Mouse (Mus musculus): ENCODE results near the gene Csnk2a2. TPM values are rescaled to one million over a fixed set of nuclear protein-coding genes. Genes with fewer than 3 reads are reported as not detected.

The Csnk2a2 gene
- polyA plus RNA-seq, 1 experiment = 21.7 TPM

DNA sequence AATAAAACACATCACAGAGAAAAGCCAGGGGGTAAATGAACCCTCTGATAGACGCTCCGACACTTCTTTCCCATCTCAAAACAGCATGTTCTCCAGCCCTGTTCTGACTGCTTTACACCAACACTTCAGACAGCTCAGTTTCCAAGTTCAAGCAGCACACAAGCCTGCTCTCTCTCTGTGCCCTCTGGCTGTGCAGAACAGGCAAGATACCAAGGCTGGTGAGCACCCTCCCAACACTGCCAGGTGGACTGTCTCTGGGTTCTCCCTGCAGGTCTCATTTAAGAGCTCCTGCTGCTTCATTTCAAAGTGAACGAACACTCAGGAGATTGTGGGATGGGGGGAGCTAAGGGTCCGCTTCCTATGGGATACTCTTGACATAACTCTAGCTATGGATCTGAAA lies 56.7 kb downstream of the Csnk2a2 start:
- Histone ChIP-seq H3K4me1 (ENCODE audit: control insufficient read depth, insufficient read depth, low read length) (peaks cover 22% of the 10 kb centered on the region), H3K4me3 (replicated peaks; ENCODE audit: extremely low read depth, low read depth, low read length) (peak overlapping the region; percentile 24)
- WGBS = 44% methylated on average over 4 of the region's 4 CpGs
- no peak for DNase-seq
- TF ChIP-seq POLR2A (IDR thresholded peaks at IDR 0.05; ENCODE audit: borderline replicate concordance, extremely low read depth, low read depth, low read length) (no peak), CTCF (IDR thresholded peaks at IDR 0.05; ENCODE audit: insufficient read depth, low read length) (no peak)

- Histone ChIP-seq H3K4me1 (ENCODE audit: control insufficient read depth, insufficient read depth, low read length) (peaks cover 26% of the 10 kb centered on the region), H3K4me3 (replicated peaks; ENCODE audit: extremely low read depth, low read depth, low read length) (no peak overlapping the region)
- WGBS = 40% methylated on average over 3 of the region's 3 CpGs
- no peak for DNase-seq
- no peak for TF ChIP-seq CTCF (IDR thresholded peaks at IDR 0.05; ENCODE audit: insufficient read depth, low read length)
- TF ChIP-seq POLR2A (IDR thresholded peaks at IDR 0.05; ENCODE audit: borderline replicate concordance, extremely low read depth, low read depth, low read length) = no peak
Measured at GRCm38 (mm10) chr8:95432471-95432870, 57.4 kb downstream of the Csnk2a2 start.

- WGBS = 11% methylated on average over 3 of the region's 3 CpGs
- Histone ChIP-seq H3K4me1 (ENCODE audit: control insufficient read depth, insufficient read depth, low read length) (peaks cover 31% of the 10 kb centered on the region), H3K4me3 (replicated peaks; ENCODE audit: extremely low read depth, low read depth, low read length) (no peak overlapping the region)
- no peak for DNase-seq
- TF ChIP-seq POLR2A (IDR thresholded peaks at IDR 0.05; ENCODE audit: borderline replicate concordance, extremely low read depth, low read depth, low read length) (no peak), CTCF (IDR thresholded peaks at IDR 0.05; ENCODE audit: insufficient read depth, low read length) (peak; percentile 61)
Measured at GRCm38 (mm10) chr8:95429945-95430344, 59.9 kb downstream of the Csnk2a2 start.

DNA sequence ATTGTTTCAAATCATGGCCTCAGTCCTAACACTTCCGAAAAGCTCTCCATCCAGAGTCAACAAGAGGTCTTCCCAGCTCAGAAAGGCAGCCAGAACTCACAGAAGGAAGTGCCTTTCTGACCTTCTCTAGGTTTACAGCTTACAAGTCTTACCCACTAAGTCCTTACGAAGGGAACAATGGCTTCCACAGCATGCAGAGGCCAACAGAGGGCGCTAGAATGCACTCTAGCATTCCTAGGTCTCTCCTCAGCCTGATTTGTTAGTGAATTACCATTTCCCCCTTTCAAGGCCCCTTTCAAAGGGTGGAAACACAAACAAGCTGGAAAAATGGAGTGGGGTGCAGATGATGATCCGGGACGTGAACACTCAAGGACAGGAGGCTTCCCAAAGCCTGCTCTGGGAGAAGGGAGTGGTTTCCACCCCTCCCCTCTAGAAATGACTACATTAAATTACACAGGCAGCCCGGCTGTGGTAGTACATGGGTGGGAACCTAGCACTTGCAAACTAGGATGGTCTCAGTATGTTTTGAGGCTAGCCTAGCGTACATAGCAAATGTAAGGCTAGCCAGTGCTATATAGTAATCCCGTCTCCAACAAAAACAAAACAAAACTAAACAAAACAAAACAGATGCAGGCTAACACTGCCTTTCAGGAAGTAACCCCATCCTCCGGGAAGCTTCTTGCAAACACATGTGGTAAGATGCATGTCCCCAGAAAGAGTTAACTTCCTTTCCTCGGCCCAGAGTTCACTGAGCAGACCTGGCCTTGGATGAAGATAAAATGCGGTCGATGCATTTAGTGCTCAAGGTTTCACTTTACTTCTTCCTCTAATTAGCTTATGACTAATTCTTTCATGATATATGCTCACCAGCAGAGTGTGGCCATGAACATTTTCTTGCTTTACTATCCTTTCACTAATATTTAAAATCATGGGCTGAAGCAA lies 62.0 kb downstream of the Csnk2a2 start:
- DNase-seq = peak; percentile 74
- Histone ChIP-seq H3K4me1 (ENCODE audit: control insufficient read depth, insufficient read depth, low read length) (peaks cover 26% of the 10 kb centered on the region), H3K4me3 (replicated peaks; ENCODE audit: extremely low read depth, low read depth, low read length) (no peak overlapping the region)
- TF ChIP-seq POLR2A (IDR thresholded peaks at IDR 0.05; ENCODE audit: borderline replicate concordance, extremely low read depth, low read depth, low read length) (no peak), CTCF (IDR thresholded peaks at IDR 0.05; ENCODE audit: insufficient read depth, low read length) (peak; percentile 85)
- 9% methylated on average over 12 of the region's 12 CpGs for WGBS

GRCm38 (mm10) chr8:95426781-95427281 lies 63.0 kb downstream of the Csnk2a2 start:
- Histone ChIP-seq H3K4me3 (replicated peaks; ENCODE audit: extremely low read depth, low read depth, low read length) (no peak overlapping the region), H3K4me1 (ENCODE audit: control insufficient read depth, insufficient read depth, low read length) (peaks cover 21% of the 10 kb centered on the region)
- no peak for DNase-seq
- TF ChIP-seq POLR2A (IDR thresholded peaks at IDR 0.05; ENCODE audit: borderline replicate concordance, extremely low read depth, low read depth, low read length) (no peak), CTCF (IDR thresholded peaks at IDR 0.05; ENCODE audit: insufficient read depth, low read length) (no peak)
- WGBS = 16% methylated on average over 2 of the region's 2 CpGs

- DNase-seq = no peak
- H3K4me3 ChIP-seq (replicated peaks; ENCODE audit: extremely low read depth, low read depth, low read length) = no peak overlapping the region
- 51% methylated on average over 7 of the region's 7 CpGs for WGBS
- TF ChIP-seq POLR2A (IDR thresholded peaks at IDR 0.05; ENCODE audit: borderline replicate concordance, extremely low read depth, low read depth, low read length) = no peak
- TF ChIP-seq CTCF (IDR thresholded peaks at IDR 0.05; ENCODE audit: insufficient read depth, low read length) = no peak
- H3K4me1 ChIP-seq (ENCODE audit: control insufficient read depth, insufficient read depth, low read length) = peaks cover 18% of the 10 kb centered on the region
Measured at GRCm38 (mm10) chr8:95424682-95425081, 65.2 kb downstream of the Csnk2a2 start.

DNA sequence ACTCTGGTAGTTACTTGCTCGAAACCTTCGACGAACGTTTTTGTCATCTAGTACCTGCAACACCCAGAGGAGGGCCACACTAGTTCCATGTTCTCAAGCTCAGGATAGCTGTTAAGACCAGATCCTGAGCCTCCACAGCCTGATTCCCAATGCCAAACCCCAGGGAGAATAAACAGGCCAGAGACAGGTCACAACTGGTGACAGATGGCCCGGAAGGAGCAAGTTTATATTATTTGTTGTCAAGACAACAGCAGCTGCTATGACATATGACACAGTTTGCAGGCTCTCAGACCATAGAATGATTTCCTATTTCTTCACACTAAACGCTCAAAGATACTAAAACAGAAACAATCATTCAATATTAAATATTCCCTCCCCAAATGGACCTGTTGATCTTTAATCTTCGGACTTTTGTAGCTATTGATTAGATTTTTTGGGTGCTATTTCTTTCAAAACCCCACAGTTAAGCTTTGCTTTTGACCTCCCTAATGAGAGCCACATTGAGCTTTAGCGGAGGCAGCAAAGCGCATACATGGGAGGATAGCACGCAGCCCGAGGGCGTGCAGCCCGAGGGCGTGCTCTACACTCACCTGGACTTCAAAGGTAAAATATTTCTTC lies 67.5 kb downstream of the Csnk2a2 start:
- H3K4me1 ChIP-seq (ENCODE audit: control insufficient read depth, insufficient read depth, low read length) = peaks cover 4% of the 10 kb centered on the region
- no peak for DNase-seq
- WGBS = 79% methylated on average over 14 of the region's 14 CpGs
- H3K4me3 ChIP-seq (replicated peaks; ENCODE audit: extremely low read depth, low read depth, low read length) = no peak overlapping the region
- no peak for TF ChIP-seq POLR2A (IDR thresholded peaks at IDR 0.05; ENCODE audit: borderline replicate concordance, extremely low read depth, low read depth, low read length)
- TF ChIP-seq CTCF (IDR thresholded peaks at IDR 0.05; ENCODE audit: insufficient read depth, low read length) = no peak

GRCm38 (mm10) chr8:95411309-95411972 lies 78.4 kb downstream of the Csnk2a2 start:
- Histone ChIP-seq H3K4me3 (replicated peaks; ENCODE audit: extremely low read depth, low read depth, low read length) (no peak overlapping the region), H3K4me1 (ENCODE audit: control insufficient read depth, insufficient read depth, low read length) (peaks cover 4% of the 10 kb centered on the region; the same call in 1 of the 2 replicates)
- 30% methylated on average over 10 of the region's 10 CpGs for WGBS
- DNase-seq = no peak
- no peak for TF ChIP-seq CTCF (IDR thresholded peaks at IDR 0.05; ENCODE audit: insufficient read depth, low read length)

- Histone ChIP-seq H3K4me1 (ENCODE audit: control insufficient read depth, insufficient read depth, low read length) (peaks cover 4% of the 10 kb centered on the region; the same call in 1 of the 2 replicates), H3K4me3 (replicated peaks; ENCODE audit: extremely low read depth, low read depth, low read length) (no peak overlapping the region)
- WGBS = 45% methylated on average over 5 of the region's 5 CpGs
- DNase-seq = no peak
- TF ChIP-seq POLR2A (IDR thresholded peaks at IDR 0.05; ENCODE audit: borderline replicate concordance, extremely low read depth, low read depth, low read length) (no peak), CTCF (IDR thresholded peaks at IDR 0.05; ENCODE audit: insufficient read depth, low read length) (no peak)
Measured at GRCm38 (mm10) chr8:95409518-95409917, 80.3 kb downstream of the Csnk2a2 start.
